Mouse (Mus musculus) liver, adult 2 months (tissue): ENCODE results near the gene Abl1.

Source experiments
- CTCF ChIP-seq: fragments of 200-500 bp; IDR thresholded peaks from 2 replicates; pipeline ENCODE4 v1.5.1; 2011; ENCODE audit warnings: low read depth, low read length, control low read depth
- POLR2A ChIP-seq: fragments of 200-500 bp; IDR thresholded peaks from 2 replicates; pipeline ENCODE4 v1.6.1; 2011; ENCODE audit warnings: low read length, control low read depth; ENCODE audit not compliant: insufficient read depth; ENCODE audit errors: extremely low read depth

DNA sequence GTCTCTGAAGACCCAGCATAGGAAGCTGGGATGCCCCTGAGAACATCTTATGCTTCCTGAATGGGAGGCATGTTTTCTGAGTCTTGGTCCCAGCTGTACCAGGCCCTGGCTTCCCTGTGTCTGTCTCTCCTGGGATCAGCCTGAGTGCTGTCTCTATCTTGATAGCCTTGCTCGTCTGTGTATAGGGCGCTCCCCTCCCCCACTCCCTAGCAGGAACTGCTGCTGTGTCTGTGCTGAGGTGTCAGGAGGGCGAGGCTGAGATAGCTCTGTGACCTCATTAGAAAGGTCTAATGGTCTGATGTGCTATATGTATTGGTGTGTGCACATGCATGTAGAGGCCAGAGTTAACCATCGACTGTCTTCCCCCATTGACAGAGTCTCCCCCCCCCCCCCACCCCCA is 58.7 kb downstream of the Abl1 start:
- no peak for TF ChIP-seq CTCF
- no peak for TF ChIP-seq POLR2A
